Mouse (Mus musculus): Measurements from ENCODE around the gene Ifi206. TPM values are rescaled to one million over a fixed set of nuclear protein-coding genes. Genes with fewer than 3 reads are reported as not detected.
"Not testable (repeated sequence)": the region's sequence is repeated elsewhere in the genome, so short reads cannot be mapped to it uniquely, and the experiment has no call there.

The Ifi206 gene
- total RNA-seq (2021) (under 1 TPM; 0.45 to 0.84 TPM), polyA plus RNA-seq (2012; rRNA removed) (0.68 and 0.82 TPM in 2 replicates)
- long read RNA-seq = 0 reads

DNA sequence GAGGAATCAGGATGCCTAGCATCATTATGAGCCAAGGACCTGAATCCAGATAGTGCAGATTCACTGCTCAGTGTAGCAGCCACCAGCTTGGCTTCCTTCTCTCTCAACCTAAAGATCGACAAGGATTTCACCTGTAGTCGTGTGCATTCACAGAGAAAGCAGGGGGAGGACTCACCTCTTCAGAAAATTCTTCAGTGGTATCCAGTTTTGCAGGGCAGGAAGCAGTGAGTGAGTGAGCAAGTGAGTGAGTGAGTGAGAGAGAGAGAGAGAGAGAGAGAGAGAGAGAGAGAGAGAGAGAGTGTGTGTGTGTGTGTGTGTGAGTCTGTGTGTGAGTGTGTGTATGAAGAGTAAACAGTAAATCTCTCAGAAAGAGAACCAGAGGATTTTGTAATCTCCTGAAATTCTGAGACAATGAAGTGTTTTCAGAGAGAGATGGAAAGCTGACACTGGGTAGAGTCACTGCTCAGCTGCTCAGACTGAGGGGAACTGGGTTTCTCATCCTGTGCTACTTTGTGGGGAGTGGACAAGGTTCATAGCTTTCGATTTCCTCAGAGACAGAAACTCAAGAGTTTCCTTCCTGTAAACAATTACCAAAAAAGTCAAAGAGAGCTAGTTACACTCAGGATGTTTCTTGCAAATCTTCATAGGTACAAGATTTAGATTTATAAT is at the start of gene Ifi206:
Gene Ifi206 (minus strand): TSS at position 230 of the 669 bp plus-strand sequence.
- DNase-seq = not testable (repeated sequence)

DNA sequence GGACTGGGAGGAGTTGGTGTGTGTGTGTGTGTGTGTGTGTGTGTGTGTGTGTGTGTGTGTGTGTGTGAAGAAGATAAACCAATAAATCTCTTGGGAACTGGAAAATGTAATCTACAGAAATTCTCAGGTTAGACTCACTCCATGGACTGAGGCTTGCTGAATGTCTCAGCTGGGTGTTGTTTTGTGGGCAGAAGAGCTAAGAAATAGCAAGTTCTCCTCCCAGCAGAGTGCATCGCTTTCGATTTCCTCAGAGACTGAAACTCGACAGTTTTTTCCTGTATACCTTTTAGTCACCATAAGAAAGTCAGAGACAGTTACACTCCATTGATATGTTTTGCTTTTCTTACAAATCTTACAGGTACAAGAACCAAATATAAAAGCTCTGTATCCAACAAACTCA is 45.0 kb upstream of the Ifi206 start, which contains the start of gene Ifi214:
Gene Ifi214 (minus strand): TSS at position 167 of the 400 bp plus-strand sequence.
- DNase-seq = not testable (repeated sequence)

DNA sequence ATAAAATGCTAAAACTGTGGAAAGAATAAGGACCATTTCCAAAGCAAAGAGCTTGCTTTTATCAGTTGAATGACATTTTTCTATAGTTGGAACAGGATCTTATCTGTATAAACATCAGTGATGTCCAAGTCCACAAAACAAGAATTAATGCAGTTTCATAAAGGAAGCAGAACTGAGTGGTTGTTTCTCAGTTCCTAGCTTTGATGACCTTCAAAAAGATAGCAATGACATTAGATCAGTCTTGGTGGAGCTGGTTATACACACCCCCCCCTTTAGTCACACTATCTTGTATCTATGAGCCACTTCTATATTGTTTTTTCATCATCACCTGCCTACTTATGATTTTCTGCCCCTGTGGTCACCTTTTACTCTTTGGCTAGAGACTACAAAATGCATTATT is 30.6 kb upstream of the Ifi206 start:
- DNase-seq = no peak

DNA sequence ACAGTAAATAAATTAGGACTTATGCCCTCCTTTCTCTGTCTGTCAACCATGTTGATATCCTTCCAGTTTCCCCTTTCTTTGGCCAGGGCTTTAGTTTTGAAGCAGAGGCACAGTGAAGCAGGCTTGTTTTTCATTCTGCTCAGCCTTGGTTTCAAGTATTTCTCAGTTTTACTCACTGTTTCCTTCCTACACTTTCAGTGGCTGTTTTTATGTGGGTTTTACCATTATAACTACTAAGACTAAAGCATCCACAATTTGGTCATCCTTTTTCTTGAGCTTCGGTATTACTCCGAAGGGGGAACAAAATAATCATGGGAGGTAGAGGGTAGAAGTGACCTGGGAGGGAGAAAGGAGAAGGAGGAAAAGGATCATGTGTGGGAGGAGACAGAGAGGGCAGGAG is 19.8 kb upstream of the Ifi206 start:
- DNase-seq = not testable (repeated sequence)

DNA sequence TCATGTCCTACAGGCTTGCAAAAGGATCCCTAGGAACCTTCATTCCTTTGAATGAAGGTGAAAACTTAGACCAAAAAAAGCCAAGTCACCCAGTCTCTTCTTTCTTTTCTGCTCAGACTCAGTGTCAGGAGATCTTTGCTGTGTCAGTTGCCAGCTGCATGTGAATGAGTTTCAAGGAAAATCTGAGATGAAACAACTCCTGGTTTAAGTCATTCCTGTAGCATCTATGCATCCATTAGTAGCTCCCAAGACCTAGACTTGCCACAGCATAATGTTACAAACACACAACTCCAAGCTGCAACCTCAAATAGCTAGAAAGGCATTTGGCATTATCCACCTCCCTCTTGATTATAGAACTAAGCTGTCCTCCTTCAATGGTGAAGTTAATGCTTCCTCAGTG is 642 bp upstream of the Ifi206 start:
- not testable (repeated sequence) for DNase-seq

DNA sequence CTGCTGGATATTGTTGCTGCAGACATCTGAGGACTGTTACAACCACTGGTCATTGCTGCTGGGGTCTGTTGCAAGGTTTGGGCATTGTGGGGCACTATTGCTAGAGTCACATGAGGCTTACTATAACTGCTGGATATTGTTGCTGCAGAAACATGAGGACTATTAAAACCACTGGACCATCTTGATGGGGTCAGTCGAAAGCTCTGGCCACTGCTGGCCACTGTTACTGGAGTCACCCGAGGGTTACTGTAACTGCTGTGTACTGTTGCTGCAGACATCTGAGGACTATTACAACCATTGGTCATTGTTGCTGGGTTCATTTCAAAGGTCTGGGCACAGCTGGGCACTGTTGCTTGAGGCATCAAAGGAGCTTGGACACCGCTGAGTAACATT is 9.7 kb downstream of the Ifi206 start:
- DNase-seq = not testable (repeated sequence)

DNA sequence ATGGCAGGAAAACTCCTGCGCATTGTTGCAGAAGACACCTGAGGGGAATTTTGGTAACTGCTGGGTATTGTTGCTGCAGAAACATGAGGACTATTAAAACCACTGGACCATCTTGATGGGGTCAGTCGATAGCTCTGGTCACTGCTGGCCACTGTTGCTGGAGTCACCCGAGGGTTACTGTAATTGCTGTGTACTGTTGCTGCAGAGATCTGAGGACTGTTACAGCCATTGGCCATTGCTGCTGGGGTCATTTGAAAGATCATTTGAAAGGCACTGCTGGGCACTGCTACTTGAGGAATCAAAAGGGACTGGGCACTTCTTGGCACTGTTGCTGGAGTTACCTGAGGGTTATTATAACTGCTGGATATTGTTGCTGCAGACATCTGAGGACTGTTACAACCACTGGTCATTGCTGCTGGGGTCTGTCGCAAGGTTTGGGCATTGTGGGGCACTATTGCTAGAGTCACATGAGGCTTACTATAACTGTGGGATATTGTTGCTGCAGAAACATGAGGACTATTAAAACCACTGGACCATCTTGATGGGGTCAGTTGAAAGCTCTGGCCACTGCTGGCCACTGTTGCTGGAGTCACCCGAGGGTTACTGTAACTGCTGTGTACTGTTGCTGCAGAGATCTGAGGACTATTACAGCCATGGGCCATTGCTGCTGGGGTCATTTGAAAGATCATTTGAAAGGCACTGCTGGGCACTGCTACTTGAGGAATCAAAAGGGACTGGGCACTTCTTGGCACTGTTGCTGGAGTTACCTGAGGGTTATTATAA is 10.3 kb downstream of the Ifi206 start:
- not testable (repeated sequence) for DNase-seq

DNA sequence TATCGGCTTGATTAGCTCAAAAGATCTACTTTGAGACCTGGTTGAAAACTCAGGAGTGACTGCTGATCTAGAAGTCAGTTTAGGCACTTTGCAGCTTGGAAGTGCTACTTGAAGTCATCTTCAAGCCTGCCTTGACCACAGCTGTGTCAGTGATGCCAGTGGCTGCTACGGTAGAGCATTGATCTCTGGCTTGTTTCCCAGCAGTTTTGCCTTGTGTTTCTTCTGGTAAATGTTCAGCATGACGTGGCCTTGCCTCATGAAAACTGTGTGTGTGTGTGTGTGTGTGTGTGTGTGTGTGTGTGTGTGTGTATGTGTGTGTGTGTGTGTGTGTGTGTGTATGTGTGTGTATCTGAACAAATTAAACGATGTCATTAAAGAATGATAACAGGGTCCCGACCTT is 34.1 kb downstream of the Ifi206 start:
- peak; percentile 8 for DNase-seq

DNA sequence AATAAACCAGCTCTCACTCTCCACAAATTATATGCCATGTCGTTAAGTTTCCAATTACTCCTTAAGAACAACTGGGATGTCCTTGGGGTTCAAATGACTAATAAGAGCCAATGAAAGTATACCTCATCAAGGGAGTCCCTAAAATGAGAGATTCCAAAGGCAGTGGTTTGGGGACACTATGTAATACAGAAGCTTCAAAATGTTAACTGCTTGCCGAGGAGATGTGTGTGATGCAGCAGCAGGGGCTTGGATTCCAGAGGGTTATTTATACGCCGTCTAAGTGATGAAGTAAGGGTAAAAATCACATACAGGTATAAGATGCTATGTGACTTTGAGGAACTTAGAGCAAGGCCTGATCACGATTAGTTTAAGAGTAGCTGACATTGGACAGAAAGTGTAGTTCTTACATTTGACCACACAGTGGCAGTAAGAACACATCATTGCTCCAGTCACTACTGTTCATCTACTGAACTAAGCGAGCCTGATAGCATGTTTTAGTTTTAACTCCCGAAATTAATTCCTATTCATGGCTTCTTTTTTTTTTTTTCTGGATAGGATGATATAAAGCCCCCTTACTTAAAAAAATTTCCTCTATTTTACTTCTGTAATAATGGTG is 34.6 kb downstream of the Ifi206 start:
- peak; percentile 6 for DNase-seq

DNA sequence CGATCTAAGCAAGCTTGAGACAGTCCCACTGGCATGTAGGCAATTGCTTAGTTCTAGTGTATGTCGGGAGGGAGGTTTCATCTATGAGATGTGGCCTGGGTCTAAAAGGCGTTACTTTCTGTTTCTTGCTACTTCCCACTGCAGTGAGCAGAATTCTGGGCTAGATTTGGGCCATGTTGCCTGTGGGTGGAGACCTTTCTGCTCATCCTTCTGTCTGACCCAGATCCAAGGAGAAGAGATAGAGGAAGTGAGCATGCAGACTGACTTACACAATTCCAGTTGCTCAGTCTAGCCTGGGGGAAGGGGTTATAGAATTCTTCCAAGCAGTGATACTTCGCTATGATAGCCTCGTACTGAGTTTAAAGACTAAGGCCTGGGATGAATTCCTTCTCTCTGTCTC is 39.2 kb downstream of the Ifi206 start:
- peak; percentile 2 for DNase-seq

DNA sequence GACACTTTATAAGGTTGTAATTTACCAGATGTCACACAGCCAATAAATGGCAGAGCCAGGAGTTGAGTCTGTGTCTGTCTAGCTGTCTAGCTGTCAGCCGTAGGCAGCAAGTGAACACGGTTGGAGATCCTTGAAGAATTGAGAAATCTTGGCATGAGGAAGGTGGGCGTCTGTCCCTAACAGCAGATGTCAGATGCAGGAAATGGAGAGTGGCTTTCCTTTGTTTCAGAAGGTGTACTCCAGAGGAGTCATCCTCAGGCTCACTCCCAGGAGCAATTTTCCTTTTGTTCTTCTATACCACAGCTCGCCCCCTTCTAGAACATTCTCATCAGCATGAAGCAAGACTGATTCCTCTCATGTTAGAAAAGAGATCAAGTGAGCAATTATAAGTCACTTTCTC is 40.2 kb downstream of the Ifi206 start:
- DNase-seq = no peak

DNA sequence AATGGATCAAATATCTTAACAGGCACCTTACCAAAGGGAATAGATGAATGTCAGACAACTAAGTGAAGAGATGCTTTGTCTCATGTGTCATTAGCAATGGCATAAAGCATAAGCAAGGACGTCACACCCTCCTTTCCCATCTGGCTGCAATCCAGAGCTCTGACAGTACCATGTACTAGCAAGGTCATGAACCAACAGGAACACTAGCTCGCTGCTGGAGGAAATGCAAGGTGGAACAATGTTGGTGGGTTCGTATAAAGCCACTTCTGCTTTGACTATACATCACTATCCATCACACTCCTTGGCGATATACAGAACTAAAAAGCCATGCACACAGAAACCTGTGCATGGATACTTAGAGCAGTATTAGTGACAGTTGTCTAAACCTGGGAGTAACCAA is 43.8 kb downstream of the Ifi206 start:
- DNase-seq = no peak

DNA sequence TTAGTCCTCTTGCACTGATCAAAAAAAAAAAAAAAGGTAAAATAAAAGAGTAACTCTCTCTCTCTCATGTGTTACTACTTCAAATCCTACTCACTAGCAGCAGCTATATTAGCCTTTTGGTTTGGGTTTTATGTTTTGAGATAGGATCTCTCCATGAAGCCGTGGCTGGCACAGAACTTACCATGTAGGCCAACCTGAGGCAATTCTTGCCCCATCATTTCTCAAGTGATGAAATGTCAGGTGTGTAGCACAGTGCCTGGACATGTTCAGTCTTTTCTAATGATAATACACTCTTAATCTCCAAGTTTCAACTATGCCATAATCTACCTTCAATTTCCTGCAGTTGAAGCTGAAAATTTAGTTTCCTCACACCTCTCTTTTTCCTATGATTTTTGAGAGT is 47.8 kb downstream of the Ifi206 start:
- DNase-seq = no peak

DNA sequence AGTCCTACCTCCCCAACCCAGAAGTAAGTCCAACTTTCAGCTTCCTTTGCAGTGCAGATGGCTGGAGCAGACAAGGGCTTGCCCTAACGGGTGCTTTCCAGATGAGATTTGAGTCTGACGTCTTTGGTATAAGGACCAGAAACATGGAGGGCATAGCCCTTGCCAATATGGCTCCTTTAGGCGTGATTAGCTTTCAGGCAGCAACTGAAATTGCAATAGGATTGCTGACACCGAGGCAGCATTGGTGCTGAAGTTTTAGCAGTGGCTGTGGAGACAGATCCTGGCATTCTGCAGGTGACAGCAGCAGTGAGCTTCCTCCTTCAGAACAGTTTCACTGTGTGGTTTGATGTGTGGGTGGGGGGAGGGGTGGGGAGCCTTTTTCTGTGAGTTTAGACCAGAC is 49.6 kb downstream of the Ifi206 start:
- DNase-seq = no peak

DNA sequence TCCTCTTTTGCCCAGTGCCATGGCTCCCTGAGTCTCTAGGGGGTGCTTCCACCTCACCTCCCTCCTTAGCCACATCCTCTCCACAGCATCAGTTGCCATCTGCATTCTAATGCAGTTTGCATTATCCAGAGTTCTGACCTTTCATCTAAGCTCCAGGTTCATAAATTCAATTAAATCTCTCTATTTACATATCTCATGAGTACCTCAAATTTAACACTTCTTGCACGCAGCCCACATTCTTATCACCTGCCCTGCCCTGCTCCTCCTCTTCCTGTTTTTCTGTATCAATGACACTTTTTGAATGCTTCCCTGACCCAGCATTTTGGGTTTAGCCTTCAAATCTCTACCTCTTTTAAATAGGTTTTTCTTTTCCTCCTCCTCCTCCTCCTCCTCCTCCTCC is 50.2 kb downstream of the Ifi206 start:
- no peak for DNase-seq

DNA sequence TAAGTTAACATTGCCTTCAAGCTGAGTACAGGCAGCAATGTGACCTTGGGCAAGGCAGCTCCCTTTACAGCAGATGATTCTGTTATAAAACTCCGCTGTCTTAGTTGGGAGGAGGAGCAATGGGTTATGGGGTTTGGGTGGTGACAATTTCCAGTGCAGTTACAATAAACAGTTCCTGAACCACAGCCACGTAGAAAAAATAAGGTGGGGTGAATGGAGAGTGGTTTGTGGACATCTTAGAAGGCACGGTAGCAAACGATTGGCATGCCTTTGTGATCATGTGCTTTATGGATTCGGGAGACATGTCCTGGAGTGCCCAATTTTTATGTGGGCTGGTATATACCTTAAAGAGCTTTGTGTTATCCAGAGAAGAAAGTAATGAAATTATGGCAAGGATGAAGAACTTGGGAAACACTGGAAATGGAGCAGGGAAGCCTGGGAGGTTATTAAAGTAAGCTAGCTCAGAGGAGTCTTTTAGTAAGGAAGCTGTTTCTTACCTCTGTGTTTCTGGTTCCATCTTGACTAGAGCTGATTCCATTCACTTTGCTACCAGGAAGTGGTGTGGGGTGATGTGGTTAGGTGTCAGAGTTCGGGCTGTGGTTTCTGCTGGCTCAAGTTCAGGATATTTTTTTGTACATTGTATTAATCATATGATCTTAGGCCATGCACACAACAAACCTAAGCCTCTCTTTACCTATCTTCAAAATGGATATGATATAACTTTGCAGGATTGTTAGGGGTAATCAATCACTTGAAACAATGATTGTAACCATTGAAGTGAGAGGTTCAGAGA is 53.5 kb downstream of the Ifi206 start:
- no peak for DNase-seq

DNA sequence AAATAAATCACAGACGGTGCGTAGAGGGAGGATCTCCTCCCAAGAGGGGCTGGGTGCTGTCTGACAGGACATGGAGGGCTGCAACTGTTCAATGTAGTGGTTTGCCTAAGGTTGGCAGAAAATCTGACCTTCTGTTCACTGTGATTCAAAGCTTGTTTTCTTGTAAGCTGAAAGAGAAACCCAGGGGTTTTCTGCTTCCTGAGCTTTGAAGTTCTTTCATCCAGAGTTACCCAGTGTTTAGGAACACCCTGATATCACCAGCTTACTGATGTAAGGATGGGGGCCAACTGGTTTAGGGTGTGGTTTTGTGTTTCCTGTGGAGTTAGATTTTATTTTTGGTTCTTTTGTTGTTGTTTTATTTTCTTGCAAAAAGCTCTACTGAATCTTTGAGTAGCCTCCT is 58.4 kb downstream of the Ifi206 start:
- no peak for DNase-seq

DNA sequence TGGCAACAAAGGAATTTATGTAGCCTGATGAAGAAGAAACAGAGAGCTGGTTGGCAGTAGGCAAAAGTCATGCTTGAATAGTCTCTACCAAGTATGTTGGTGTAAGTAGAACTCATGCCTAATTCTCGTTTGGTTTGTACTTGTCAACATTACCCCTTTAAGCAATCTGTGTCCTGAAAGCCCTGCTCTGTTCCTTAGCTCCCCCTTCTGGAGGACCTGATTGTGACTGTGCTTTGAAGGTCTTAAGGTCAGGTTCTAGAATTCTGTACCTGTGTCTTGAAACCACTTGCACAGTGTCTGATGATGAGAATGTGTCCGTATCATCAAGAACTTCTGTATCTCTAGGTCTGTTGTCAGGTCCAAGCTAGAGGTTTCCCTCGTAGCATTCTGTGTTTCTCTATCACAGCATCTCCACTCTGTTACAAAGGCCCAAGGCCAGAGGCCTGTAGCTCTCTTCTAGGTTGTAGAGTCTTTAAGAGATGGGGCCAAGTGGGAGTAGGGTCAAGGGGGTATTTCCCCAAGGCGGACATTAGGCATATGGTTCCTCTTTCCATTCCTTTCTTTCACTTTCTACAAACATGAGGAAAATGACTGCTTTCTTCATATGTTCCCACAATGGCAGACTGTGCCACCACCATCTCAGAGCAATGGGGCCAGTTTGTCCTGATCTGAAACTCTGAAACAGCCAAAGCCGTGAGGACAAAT is 60.7 kb downstream of the Ifi206 start:
- no peak for DNase-seq

DNA sequence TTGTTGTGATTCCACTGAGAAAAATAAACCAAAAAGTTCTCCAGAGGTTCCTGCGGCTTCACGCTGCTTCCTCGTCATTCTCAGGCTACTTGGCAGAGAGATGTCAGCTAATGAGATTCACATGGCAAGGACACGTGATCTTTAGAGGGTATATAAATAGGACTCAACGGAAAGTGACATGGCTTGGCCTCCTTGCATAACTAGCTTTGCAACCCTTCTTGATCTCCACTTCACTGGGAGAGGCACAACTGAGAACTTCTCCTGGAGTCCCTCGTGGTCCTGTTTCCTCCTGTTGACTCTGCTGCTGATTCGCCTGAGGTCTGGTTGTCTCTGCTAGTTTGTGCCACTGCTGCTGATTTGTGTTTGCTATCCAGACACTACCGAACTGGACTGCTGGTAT is 63.5 kb downstream of the Ifi206 start:
- peak; percentile 4 for DNase-seq

DNA sequence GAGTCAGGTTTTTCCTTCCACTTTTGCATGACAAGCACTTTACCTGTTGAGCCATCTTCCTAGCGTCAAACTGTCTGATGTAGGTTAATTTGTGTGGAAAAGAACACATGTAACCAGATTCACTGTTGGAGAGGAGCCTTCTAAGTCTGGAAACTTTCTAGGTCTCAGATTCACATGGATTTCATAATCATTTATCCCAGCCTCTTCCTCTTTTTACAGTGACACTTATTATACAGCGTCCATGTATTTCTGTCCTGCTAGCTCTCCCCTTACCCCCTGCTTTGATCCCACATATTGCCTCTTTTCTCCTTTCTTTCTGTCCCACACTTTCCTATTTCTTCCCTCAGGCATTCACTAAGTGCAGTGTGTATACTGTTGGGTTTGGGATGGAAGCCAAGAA is 64.5 kb downstream of the Ifi206 start:
- DNase-seq = no peak

DNA sequence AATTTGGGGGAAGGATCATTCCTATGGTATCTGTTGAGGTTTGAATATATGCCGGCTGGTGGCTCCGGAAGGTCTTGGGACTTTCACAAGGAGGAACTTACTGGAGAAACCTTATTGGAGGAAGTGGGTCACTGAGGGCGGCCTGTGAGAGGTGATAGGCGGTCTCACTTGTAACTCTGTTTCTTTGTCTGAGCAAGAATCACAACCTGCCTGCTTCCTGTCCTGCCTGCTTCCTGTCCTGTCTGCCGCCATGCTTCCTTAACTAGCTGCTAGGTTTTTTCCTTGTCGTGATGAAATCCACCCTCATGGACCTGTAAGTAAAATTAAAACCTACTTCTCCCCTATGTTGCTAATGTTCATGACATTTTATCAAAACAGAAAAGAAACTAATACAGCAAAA is 70.5 kb downstream of the Ifi206 start:
- peak; percentile 10 for DNase-seq

All from adrenal gland, adult 2 months (tissue).